Mouse (Mus musculus) thymus, adult 2 months (tissue): ENCODE measurements around the gene Camsap1. TPM values are rescaled to one million over a fixed set of nuclear protein-coding genes. Genes with fewer than 3 reads are reported as not detected.

Experiments used
- DNase-seq: peaks from one replicate; pipeline ENCODE4 v3.0.0; 2021
- H3K27ac ChIP-seq: fragments of 200-500 bp; 2 replicates; pipeline ENCODE4 v1.5.1; 2012; ENCODE audit warnings: low read length, control low read depth; ENCODE audit not compliant: control insufficient read depth, insufficient read depth
- H3K27me3 ChIP-seq: fragments of 200-500 bp; 2 replicates; pipeline ENCODE4 v1.6.1; 2012; ENCODE audit warnings: mild to moderate bottlenecking, low read length, moderate library complexity, mixed read lengths; ENCODE audit not compliant: control insufficient read depth, insufficient read depth
- H3K36me3 ChIP-seq: fragments of 200-500 bp; 2 replicates; pipeline ENCODE4 v1.6.1; 2012; ENCODE audit warnings: mild to moderate bottlenecking, low read length, moderate library complexity; ENCODE audit not compliant: control insufficient read depth, insufficient read depth
- H3K4me1 ChIP-seq: fragments of 200-500 bp; replicated peaks from 2 replicates; pipeline ENCODE4 v1.6.1; 2012; ENCODE audit warnings: low read length; ENCODE audit not compliant: control insufficient read depth, insufficient read depth
- H3K4me3 ChIP-seq: fragments of 200-500 bp; 2 replicates; pipeline ENCODE4 v1.5.1; 2012; ENCODE audit warnings: mild to moderate bottlenecking, low read length, control low read depth, moderate library complexity; ENCODE audit not compliant: control insufficient read depth, insufficient read depth
- CTCF ChIP-seq: fragments of 200-500 bp; IDR thresholded peaks from 2 replicates; pipeline ENCODE4 v1.5.1; 2012; ENCODE audit warnings: mild to moderate bottlenecking, control low read depth, low read length, moderate library complexity, borderline replicate concordance; ENCODE audit not compliant: control insufficient read depth, poor library complexity, insufficient read depth; ENCODE audit errors: extremely low read depth
- POLR2A ChIP-seq: fragments of 200-500 bp; IDR thresholded peaks from 2 replicates; pipeline ENCODE4 v1.6.1; 2012; ENCODE audit warnings: mild to moderate bottlenecking, low read length, control low read depth, moderate library complexity; ENCODE audit not compliant: control insufficient read depth, poor library complexity, insufficient read depth; ENCODE audit errors: extremely low read depth
- WGBS: fragments of 180-500 bp; shearing (Covaris S2); methylation state at CpG from one replicate; pipeline ENCODE4 v1.1.7; 2018; 5-methylcytosine and 5-hydroxymethylcytosine counted together
- polyA plus RNA-seq: library from polyadenylated mRNA; depleted of rRNA; stranded (reverse); fragments of >200 nt; gene quantifications from 2 replicates; pipeline ENCODE4 v1.2.3, GENCODE M21; 2012

The Camsap1 gene
- polyA plus RNA-seq, 1 experiment, result 20.7 TPM

DNA sequence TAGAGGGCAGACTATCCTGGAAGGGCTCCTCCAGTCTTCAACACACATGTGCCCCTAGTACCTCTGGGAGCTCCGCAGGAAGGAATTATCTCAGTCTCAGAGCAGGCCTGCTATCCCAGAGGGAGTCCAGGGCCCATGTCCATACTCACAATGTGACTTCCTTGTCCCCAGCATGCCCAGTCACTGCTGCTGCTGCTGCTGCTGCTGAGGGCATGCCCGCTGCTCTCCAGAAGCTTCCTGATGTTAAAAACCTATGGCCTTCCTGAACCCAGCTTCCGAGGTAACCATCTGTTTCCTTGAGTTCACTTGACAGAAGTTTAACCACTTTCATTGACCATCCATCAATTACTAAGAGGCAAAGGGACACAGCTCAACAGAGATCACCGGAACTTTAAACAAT is 58.1 kb downstream of the Camsap1 start:
- DNase-seq, result no peak
- H3K27me3 ChIP-seq, result no peaks in the 10 kb centered on the region
- H3K36me3 ChIP-seq, result peaks cover 7% of the 10 kb centered on the region
- WGBS, result 78% methylated on average over 4 of the region's 4 CpGs
- TF ChIP-seq CTCF, result no peak
- TF ChIP-seq POLR2A, result no peak
- no peaks in the 10 kb centered on the region for H3K4me1 ChIP-seq
- H3K27ac ChIP-seq, result no peak overlapping the region
- no peak overlapping the region for H3K4me3 ChIP-seq

DNA sequence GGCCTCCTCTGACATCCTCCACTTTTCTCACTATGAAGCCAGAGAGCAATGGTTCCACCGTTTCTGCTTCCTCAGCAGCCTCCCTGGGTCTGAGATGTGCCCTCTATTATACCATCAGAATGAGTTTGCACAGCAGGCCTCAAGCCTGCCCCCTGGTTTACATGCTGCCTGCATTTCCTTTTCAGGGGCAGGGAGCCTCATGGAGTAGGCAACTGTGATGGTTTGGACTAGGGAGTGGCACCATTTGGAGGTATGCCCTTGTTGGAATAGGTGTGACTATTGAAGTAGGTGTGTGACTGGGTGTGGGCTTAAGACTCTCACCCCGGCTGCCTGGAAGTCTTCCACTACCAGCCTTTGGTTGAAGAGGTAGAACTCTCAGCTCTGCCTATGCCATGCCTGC is 59.3 kb downstream of the Camsap1 start:
- WGBS, result 82% methylated on average over 2 of the region's 2 CpGs
- H3K27ac ChIP-seq, result no peak overlapping the region
- H3K4me1 ChIP-seq, result no peaks in the 10 kb centered on the region
- no peak for TF ChIP-seq POLR2A
- no peak for TF ChIP-seq CTCF
- H3K4me3 ChIP-seq, result no peak overlapping the region
- DNase-seq, result no peak
- no peaks in the 10 kb centered on the region for H3K36me3 ChIP-seq
- no peaks in the 10 kb centered on the region for H3K27me3 ChIP-seq

GRCm38 (mm10) chr2:25919972-25920371 is 63.1 kb downstream of the Camsap1 start:
- H3K4me3 ChIP-seq, result no peak overlapping the region
- DNase-seq, result no peak
- 87% methylated on average over 3 of the region's 3 CpGs for WGBS
- H3K4me1 ChIP-seq, result no peaks in the 10 kb centered on the region
- H3K27me3 ChIP-seq, result no peaks in the 10 kb centered on the region
- TF ChIP-seq POLR2A (no peak), CTCF (no peak)
- no peak overlapping the region for H3K27ac ChIP-seq
- no peaks in the 10 kb centered on the region for H3K36me3 ChIP-seq

DNA sequence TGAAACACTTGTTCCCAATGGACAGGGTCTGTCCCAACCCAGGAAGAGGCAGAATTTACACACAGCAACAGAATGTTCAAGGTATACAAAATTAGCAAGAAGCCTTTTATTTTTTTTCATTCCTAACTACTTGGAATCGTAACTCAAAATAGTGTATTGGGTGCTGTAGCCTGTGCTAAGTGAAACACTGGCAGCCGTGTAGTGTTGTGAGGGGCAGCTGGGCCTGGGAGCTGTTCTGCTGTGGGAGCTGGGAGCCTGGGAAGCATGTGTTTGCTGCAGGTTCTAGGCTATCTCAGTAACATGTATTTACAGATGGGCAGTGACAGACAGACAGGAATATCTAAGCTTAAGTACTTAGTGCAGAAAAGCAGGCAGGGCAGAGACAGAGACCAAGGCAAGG is 64.7 kb downstream of the Camsap1 start:
- Histone ChIP-seq H3K4me3 (no peak overlapping the region), H3K4me1 (peaks cover 2% of the 10 kb centered on the region), H3K27me3 (no peaks in the 10 kb centered on the region), H3K27ac (no peak overlapping the region), H3K36me3 (no peaks in the 10 kb centered on the region)
- 94% methylated on average over 2 of the region's 2 CpGs for WGBS
- no peak for TF ChIP-seq CTCF
- TF ChIP-seq POLR2A, result no peak
- no peak for DNase-seq

- TF ChIP-seq CTCF (no peak), POLR2A (no peak)
- WGBS, result 89% methylated on average over 5 of the region's 5 CpGs
- Histone ChIP-seq H3K27ac (no peak overlapping the region), H3K36me3 (no peaks in the 10 kb centered on the region), H3K27me3 (no peaks in the 10 kb centered on the region), H3K4me1 (peaks cover 9% of the 10 kb centered on the region), H3K4me3 (no peak overlapping the region)
- DNase-seq, result no peak
Observed at GRCm38 (mm10) chr2:25914821-25915220, 68.3 kb downstream of the Camsap1 start.

DNA sequence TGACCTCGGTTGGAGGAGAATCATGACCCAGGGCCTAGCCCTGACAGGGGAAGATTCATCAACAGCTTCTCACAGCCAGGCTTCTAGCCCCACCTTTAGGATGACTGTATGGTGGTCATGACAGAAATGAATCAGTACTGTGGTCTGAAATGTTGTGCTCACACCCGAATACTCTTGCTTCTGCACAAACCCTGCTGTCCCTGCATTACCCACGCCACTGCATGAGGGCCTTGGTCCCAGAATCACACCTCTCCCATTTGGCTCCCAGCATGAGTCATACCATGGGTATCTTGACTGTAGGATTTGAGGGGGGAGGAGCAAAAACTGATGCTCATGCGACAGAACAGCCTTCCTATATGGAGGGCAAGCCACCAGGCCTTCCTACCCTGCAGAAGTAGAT is 68.9 kb downstream of the Camsap1 start:
- DNase-seq, result no peak
- H3K27ac ChIP-seq, result no peak overlapping the region
- TF ChIP-seq CTCF (no peak), POLR2A (no peak)
- no peaks in the 10 kb centered on the region for H3K27me3 ChIP-seq
- H3K36me3 ChIP-seq, result no peaks in the 10 kb centered on the region
- peaks cover 9% of the 10 kb centered on the region for H3K4me1 ChIP-seq
- H3K4me3 ChIP-seq, result no peak overlapping the region
- WGBS, result 69% methylated on average over 4 of the region's 4 CpGs

DNA sequence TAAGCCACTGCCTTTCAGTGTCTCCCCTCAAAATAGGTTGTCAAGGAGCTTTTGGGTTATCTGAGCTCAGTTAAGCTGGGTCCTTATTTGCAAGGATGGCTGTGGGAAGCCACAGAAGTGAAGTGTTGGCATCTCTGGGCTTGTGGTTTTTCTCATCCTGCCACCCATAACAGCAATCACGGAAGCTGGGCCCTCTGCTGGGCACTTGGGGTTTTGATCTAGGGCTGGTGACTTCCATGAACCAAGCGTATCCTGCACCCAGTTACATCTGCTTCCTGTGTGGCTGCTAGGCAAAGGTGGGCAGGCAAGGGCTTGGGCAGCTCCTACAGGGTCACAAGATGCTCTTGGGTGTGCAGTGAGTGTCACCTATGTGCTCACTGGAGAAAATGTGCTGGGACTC is 69.8 kb downstream of the Camsap1 start:
- DNase-seq, result peak; percentile 56
- TF ChIP-seq POLR2A (no peak), CTCF (peak; percentile 54; the same call in 1 of the 2 replicates)
- 5% methylated on average over 2 of the region's 2 CpGs for WGBS
- no peak overlapping the region for H3K4me3 ChIP-seq
- H3K27me3 ChIP-seq, result no peaks in the 10 kb centered on the region
- no peaks in the 10 kb centered on the region for H3K36me3 ChIP-seq
- H3K27ac ChIP-seq, result no peak overlapping the region
- H3K4me1 ChIP-seq, result peaks cover 9% of the 10 kb centered on the region
